Mouse (Mus musculus) forebrain, embryonic 13.5 days (tissue): ENCODE measurements around the gene Tent2. TPM values are rescaled to one million over a fixed set of nuclear protein-coding genes. Genes with fewer than 3 reads are reported as not detected.

Experiments
- ATAC-seq: fragments of 200-750 bp; cut with Nextera tagmentation; 2 replicates; pipeline ENCODE4 v1.8.0; 2017
- H3K27ac ChIP-seq: fragments of 300-500 bp; sonication (generic); 2 replicates; pipeline ENCODE4 v1.5.1; 2015; ENCODE audit warnings: inconsistent platforms, mild to moderate bottlenecking, moderate library complexity
- H3K27me3 ChIP-seq: fragments of 300-500 bp; sonication (generic); 2 replicates; pipeline ENCODE4 v1.6.1; 2015; ENCODE audit warnings: mild to moderate bottlenecking, inconsistent platforms
- H3K36me3 ChIP-seq: fragments of 300-500 bp; sonication (generic); 2 replicates; pipeline ENCODE4 v1.6.1; 2015; ENCODE audit warnings: mild to moderate bottlenecking, inconsistent platforms; ENCODE audit not compliant: poor library complexity, severe bottlenecking
- H3K4me1 ChIP-seq: fragments of 300-500 bp; sonication (generic); 2 replicates; pipeline ENCODE4 v1.6.1; 2015; ENCODE audit warnings: inconsistent platforms
- H3K4me2 ChIP-seq: fragments of 300-500 bp; sonication (generic); 2 replicates; pipeline ENCODE4 v1.6.1; 2015; ENCODE audit warnings: inconsistent platforms, mild to moderate bottlenecking, moderate library complexity
- H3K4me3 ChIP-seq: fragments of 300-500 bp; sonication (generic); 2 replicates; pipeline ENCODE4 v1.5.1; 2015; ENCODE audit warnings: mild to moderate bottlenecking, inconsistent platforms
- H3K9ac ChIP-seq: fragments of 300-500 bp; sonication (generic); 2 replicates; pipeline ENCODE4 v1.6.1; 2015; ENCODE audit warnings: mild to moderate bottlenecking, inconsistent platforms
- H3K9me3 ChIP-seq: fragments of 300-500 bp; sonication (generic); replicated peaks from 2 replicates; pipeline ENCODE4 v1.6.1; 2016; ENCODE audit warnings: inconsistent platforms
- WGBS: fragments of 180-500 bp; shearing (Covaris S2); methylation state at CpG from one replicate; pipeline ENCODE4 v1.1.7; 2015; 5-methylcytosine and 5-hydroxymethylcytosine counted together
- polyA plus RNA-seq: library from polyadenylated mRNA; unstranded; fragments of >200 nt; fragmentation: Nextera tagmentation; extraction: Ambion mirVana; gene quantifications from 2 replicates; pipeline ENCODE4 v1.2.1, GENCODE M21; 2015

Gene Tent2
- polyA plus RNA-seq, 1 experiment from 2014 or later, result 46.6 TPM

GRCm38 (mm10) chr13:93138059-93138458, 54.1 kb downstream of the Tent2 start:
- Histone ChIP-seq H3K4me2 (no peak overlapping the region), H3K4me3 (no peak overlapping the region), H3K9ac (no peak overlapping the region), H3K9me3 (no peaks in the 10 kb centered on the region), H3K4me1 (no peaks in the 10 kb centered on the region), H3K27me3 (no peaks in the 10 kb centered on the region), H3K36me3 (no peaks in the 10 kb centered on the region), H3K27ac (no peak overlapping the region)
- no peak for ATAC-seq
- 74% methylated on average over 1 of the region's 1 CpGs for WGBS

GRCm38 (mm10) chr13:93137098-93137497, 55.1 kb downstream of the Tent2 start:
- no peaks in the 10 kb centered on the region for H3K36me3 ChIP-seq
- no peak overlapping the region for H3K4me3 ChIP-seq
- H3K9ac ChIP-seq, result no peak overlapping the region
- H3K4me1 ChIP-seq, result no peaks in the 10 kb centered on the region
- H3K27me3 ChIP-seq, result no peaks in the 10 kb centered on the region
- ATAC-seq, result no peak
- H3K27ac ChIP-seq, result no peak overlapping the region
- WGBS, result 91% methylated on average over 7 of the region's 7 CpGs
- H3K9me3 ChIP-seq, result no peaks in the 10 kb centered on the region
- H3K4me2 ChIP-seq, result no peak overlapping the region

GRCm38 (mm10) chr13:93136251-93136650, 55.9 kb downstream of the Tent2 start:
- Histone ChIP-seq H3K9ac (no peak overlapping the region), H3K4me1 (no peaks in the 10 kb centered on the region), H3K36me3 (no peaks in the 10 kb centered on the region), H3K27me3 (no peaks in the 10 kb centered on the region), H3K9me3 (no peaks in the 10 kb centered on the region), H3K4me3 (no peak overlapping the region), H3K27ac (no peak overlapping the region), H3K4me2 (no peak overlapping the region)
- 85% methylated on average over 1 of the region's 1 CpGs for WGBS
- ATAC-seq, result no peak

GRCm38 (mm10) chr13:93135501-93135900, 56.7 kb downstream of the Tent2 start:
- no peaks in the 10 kb centered on the region for H3K27me3 ChIP-seq
- no peaks in the 10 kb centered on the region for H3K4me1 ChIP-seq
- no peak overlapping the region for H3K9ac ChIP-seq
- 84% methylated on average over 2 of the region's 2 CpGs for WGBS
- ATAC-seq, result no peak
- H3K9me3 ChIP-seq, result no peaks in the 10 kb centered on the region
- no peak overlapping the region for H3K4me3 ChIP-seq
- no peaks in the 10 kb centered on the region for H3K36me3 ChIP-seq
- no peak overlapping the region for H3K27ac ChIP-seq
- no peak overlapping the region for H3K4me2 ChIP-seq

GRCm38 (mm10) chr13:93130674-93131073, 61.5 kb downstream of the Tent2 start:
- no peak for ATAC-seq
- Histone ChIP-seq H3K4me1 (no peaks in the 10 kb centered on the region), H3K36me3 (no peaks in the 10 kb centered on the region), H3K4me2 (no peak overlapping the region), H3K27me3 (no peaks in the 10 kb centered on the region), H3K27ac (no peak overlapping the region), H3K4me3 (no peak overlapping the region), H3K9ac (no peak overlapping the region), H3K9me3 (no peaks in the 10 kb centered on the region)
- 94% methylated on average over 3 of the region's 3 CpGs for WGBS

- Histone ChIP-seq H3K9me3 (no peaks in the 10 kb centered on the region), H3K27ac (no peak overlapping the region), H3K9ac (no peak overlapping the region), H3K4me1 (no peaks in the 10 kb centered on the region), H3K27me3 (no peaks in the 10 kb centered on the region), H3K36me3 (no peaks in the 10 kb centered on the region), H3K4me2 (no peak overlapping the region), H3K4me3 (no peak overlapping the region)
- WGBS, result 66% methylated on average over 5 of the region's 5 CpGs
- ATAC-seq, result no peak
Measured at GRCm38 (mm10) chr13:93128961-93129360, 63.2 kb downstream of the Tent2 start.

- H3K4me3 ChIP-seq, result no peak overlapping the region
- no peaks in the 10 kb centered on the region for H3K4me1 ChIP-seq
- H3K27ac ChIP-seq, result no peak overlapping the region
- no peak overlapping the region for H3K4me2 ChIP-seq
- WGBS, result 80% methylated on average over 8 of the region's 8 CpGs
- H3K9ac ChIP-seq, result no peak overlapping the region
- ATAC-seq, result no peak
- H3K9me3 ChIP-seq, result no peaks in the 10 kb centered on the region
- H3K36me3 ChIP-seq, result no peaks in the 10 kb centered on the region
- no peaks in the 10 kb centered on the region for H3K27me3 ChIP-seq
Measured at GRCm38 (mm10) chr13:93128111-93128860, 63.9 kb downstream of the Tent2 start.

GRCm38 (mm10) chr13:93122321-93122720, 69.9 kb downstream of the Tent2 start:
- Histone ChIP-seq H3K4me1 (no peaks in the 10 kb centered on the region), H3K27me3 (no peaks in the 10 kb centered on the region), H3K36me3 (no peaks in the 10 kb centered on the region), H3K4me2 (no peak overlapping the region), H3K4me3 (no peak overlapping the region), H3K9ac (no peak overlapping the region), H3K9me3 (no peaks in the 10 kb centered on the region), H3K27ac (no peak overlapping the region)
- 93% methylated on average over 9 of the region's 9 CpGs for WGBS
- ATAC-seq, result no peak

GRCm38 (mm10) chr13:93117241-93117640, 74.9 kb downstream of the Tent2 start:
- H3K4me1 ChIP-seq, result no peaks in the 10 kb centered on the region
- no peak for ATAC-seq
- H3K27me3 ChIP-seq, result no peaks in the 10 kb centered on the region
- H3K27ac ChIP-seq, result no peak overlapping the region
- no peaks in the 10 kb centered on the region for H3K36me3 ChIP-seq
- no peak overlapping the region for H3K4me2 ChIP-seq
- H3K9me3 ChIP-seq, result no peaks in the 10 kb centered on the region
- H3K9ac ChIP-seq, result no peak overlapping the region
- whole genome bisulfite sequencing, result 69% methylated on average over 7 of the region's 7 CpGs
- H3K4me3 ChIP-seq, result no peak overlapping the region

- Histone ChIP-seq H3K4me2 (no peak overlapping the region), H3K9ac (no peak overlapping the region), H3K9me3 (no peaks in the 10 kb centered on the region), H3K4me1 (no peaks in the 10 kb centered on the region), H3K4me3 (no peak overlapping the region), H3K27me3 (no peaks in the 10 kb centered on the region), H3K27ac (no peak overlapping the region), H3K36me3 (no peaks in the 10 kb centered on the region)
- ATAC-seq, result no peak
- WGBS, result 61% methylated on average over 4 of the region's 4 CpGs
Measured at GRCm38 (mm10) chr13:93102340-93103090, 89.7 kb downstream of the Tent2 start.

- Histone ChIP-seq H3K4me2 (no peak overlapping the region), H3K4me3 (no peak overlapping the region), H3K4me1 (no peaks in the 10 kb centered on the region), H3K27me3 (no peaks in the 10 kb centered on the region), H3K9me3 (no peaks in the 10 kb centered on the region; the same call in 1 of the 2 replicates), H3K9ac (no peak overlapping the region), H3K27ac (no peak overlapping the region), H3K36me3 (no peaks in the 10 kb centered on the region)
- WGBS, result 86% methylated on average over 3 of the region's 3 CpGs
- ATAC-seq, result no peak
Measured at GRCm38 (mm10) chr13:93098596-93098995, 93.6 kb downstream of the Tent2 start.

- no peaks in the 10 kb centered on the region for H3K36me3 ChIP-seq
- ATAC-seq, result no peak
- 93% methylated on average over 6 of the region's 6 CpGs for WGBS
- no peaks in the 10 kb centered on the region for H3K27me3 ChIP-seq
- H3K9me3 ChIP-seq, result no peaks in the 10 kb centered on the region; the same call in 1 of the 2 replicates
- H3K27ac ChIP-seq, result no peak overlapping the region
- no peaks in the 10 kb centered on the region for H3K4me1 ChIP-seq
- no peak overlapping the region for H3K4me2 ChIP-seq
- no peak overlapping the region for H3K4me3 ChIP-seq
- H3K9ac ChIP-seq, result no peak overlapping the region
Measured at GRCm38 (mm10) chr13:93096643-93097042, 95.5 kb downstream of the Tent2 start.
